Mouse (Mus musculus): ENCODE results near the gene Tapbp.
"Not testable (repeated sequence)": the region's sequence is repeated elsewhere in the genome, so short reads cannot be mapped to it uniquely, and the experiment has no call there.

Tapbp gene

GRCm38 (mm10) chr17:33941381-33941780 lies 25.7 kb downstream of the Tapbp start:
- no peak for DNase-seq (ENCODE audit: low read depth, low spot score)

GRCm38 (mm10) chr17:33943454-33943853 lies 27.8 kb downstream of the Tapbp start:
- no peak for DNase-seq (ENCODE audit: low read depth, low spot score)

- no peak for DNase-seq (ENCODE audit: low read depth, low spot score)
Observed at GRCm38 (mm10) chr17:33947430-33948089, 31.9 kb downstream of the Tapbp start.

- DNase-seq (ENCODE audit: low read depth, low spot score): no peak
Observed at GRCm38 (mm10) chr17:33948090-33948904, 32.6 kb downstream of the Tapbp start.

GRCm38 (mm10) chr17:33948905-33949537 lies 33.3 kb downstream of the Tapbp start:
- DNase-seq (ENCODE audit: low read depth, low spot score): no peak

- DNase-seq (ENCODE audit: low read depth, low spot score): no peak
Observed at GRCm38 (mm10) chr17:33950131-33950625, 34.5 kb downstream of the Tapbp start.

- peak; percentile 93 for DNase-seq (ENCODE audit: low read depth, low spot score)
Observed at GRCm38 (mm10) chr17:33951021-33951946, 35.6 kb downstream of the Tapbp start, which contains the start of gene B3galt4. TSS of gene B3galt4 (minus strand) at chr17:33951488.

- not testable (repeated sequence) for DNase-seq (ENCODE audit: low read depth, low spot score)
Observed at GRCm38 (mm10) chr17:33952015-33952414, 36.3 kb downstream of the Tapbp start.

- no peak for DNase-seq (ENCODE audit: low read depth, low spot score)
Observed at GRCm38 (mm10) chr17:33952879-33953278, 37.2 kb downstream of the Tapbp start.

- DNase-seq (ENCODE audit: low read depth, low spot score): no peak
Observed at GRCm38 (mm10) chr17:33953310-33953709, 37.6 kb downstream of the Tapbp start.

- no peak for DNase-seq (ENCODE audit: low read depth, low spot score)
Observed at GRCm38 (mm10) chr17:33953961-33954565, 38.4 kb downstream of the Tapbp start.

- DNase-seq (ENCODE audit: low read depth, low spot score): no peak
Observed at GRCm38 (mm10) chr17:33954646-33955554, 39.2 kb downstream of the Tapbp start.

- peak; percentile 98 for DNase-seq (ENCODE audit: low read depth, low spot score)
Observed at GRCm38 (mm10) chr17:33955555-33956214, 40.0 kb downstream of the Tapbp start, which contains the start of the genes Vps52 and Rps18. TSS of gene Vps52 (plus strand) at chr17:33955812. TSS of gene Rps18 (minus strand) at chr17:33956001.

GRCm38 (mm10) chr17:33956336-33956735 lies 40.6 kb downstream of the Tapbp start:
- DNase-seq (ENCODE audit: low read depth, low spot score): no peak

GRCm38 (mm10) chr17:33957493-33957892 lies 41.8 kb downstream of the Tapbp start:
- DNase-seq (ENCODE audit: low read depth, low spot score): no peak

GRCm38 (mm10) chr17:33958451-33958850 lies 42.8 kb downstream of the Tapbp start:
- DNase-seq (ENCODE audit: low read depth, low spot score): no peak

- no peak for DNase-seq (ENCODE audit: low read depth, low spot score)
Observed at GRCm38 (mm10) chr17:33959135-33959534, 43.4 kb downstream of the Tapbp start.

GRCm38 (mm10) chr17:33959948-33960347 lies 44.2 kb downstream of the Tapbp start:
- no peak for DNase-seq (ENCODE audit: low read depth, low spot score)

GRCm38 (mm10) chr17:33962876-33963275 lies 47.2 kb downstream of the Tapbp start:
- no peak for DNase-seq (ENCODE audit: low read depth, low spot score)
